Mouse (Mus musculus): ENCODE measurements around the gene Gm30191. TPM values are rescaled to one million over a fixed set of nuclear protein-coding genes. Genes with fewer than 3 reads are reported as not detected.

The Gm30191 gene
- polyA plus RNA-seq, 2 experiments: not detected

GRCm38 (mm10) chr4:134298626-134299497 lies 52.1 kb downstream of the Gm30191 start:
- no peak for DNase-seq (ENCODE audit: low read depth in 3 of 3, low spot score in 3 of 3)
- no peaks in the 10 kb centered on the region for H3K27me3 ChIP-seq (ENCODE audit: control insufficient read depth, insufficient read depth, low read length)
- no peak overlapping the region for H3K27ac ChIP-seq
- no peak overlapping the region for H3K4me2 ChIP-seq (ENCODE audit: low read depth)
- no peak overlapping the region for H3K9ac ChIP-seq (replicated peaks)
- no peaks in the 10 kb centered on the region for H3K36me3 ChIP-seq (replicated peaks; ENCODE audit: control insufficient read depth, insufficient read depth, low read depth)
- TF ChIP-seq EP300 (IDR thresholded peaks at IDR 0.05; ENCODE audit: low read depth) (no peak), CTCF (IDR thresholded peaks at IDR 0.05; ENCODE audit: low read depth) (no peak)
- H3K9me3 ChIP-seq (ENCODE audit: control insufficient read depth, low read length): no peaks in the 10 kb centered on the region
- no peak for ATAC-seq (ENCODE audit: insufficient read depth)
- no peaks in the 10 kb centered on the region for H3K4me1 ChIP-seq (replicated peaks; ENCODE audit: control insufficient read depth in 2 of 2, insufficient read depth in 2 of 2, low read length in 1 of 2)
- 56% methylated on average over 18 of the region's 19 CpGs for WGBS (ENCODE audit: insufficient replicate concordance)
- H3K4me3 ChIP-seq (ENCODE audit: insufficient read depth in 1 of 2, low read depth in 2 of 2, low read length in 2 of 2): no peak overlapping the region

- ATAC-seq (ENCODE audit: insufficient read depth) (no peak), DNase-seq (ENCODE audit: low read depth in 3 of 3, low spot score in 3 of 3) (no peak)
- H3K4me1 ChIP-seq (replicated peaks; ENCODE audit: control insufficient read depth in 2 of 2, insufficient read depth in 2 of 2, low read length in 1 of 2): no peaks in the 10 kb centered on the region
- WGBS (ENCODE audit: insufficient replicate concordance): 37% methylated on average over 4 of the region's 4 CpGs
- no peak overlapping the region for H3K9ac ChIP-seq (replicated peaks)
- H3K4me3 ChIP-seq (ENCODE audit: insufficient read depth in 1 of 2, low read depth in 2 of 2, low read length in 2 of 2): no peak overlapping the region
- no peak for TF ChIP-seq EP300 (IDR thresholded peaks at IDR 0.05; ENCODE audit: low read depth)
- TF ChIP-seq CTCF (IDR thresholded peaks at IDR 0.05; ENCODE audit: low read depth): no peak
- H3K27ac ChIP-seq: no peak overlapping the region
- no peaks in the 10 kb centered on the region for H3K36me3 ChIP-seq (replicated peaks; ENCODE audit: control insufficient read depth, insufficient read depth, low read depth)
- H3K9me3 ChIP-seq (ENCODE audit: control insufficient read depth, low read length): no peaks in the 10 kb centered on the region
- H3K27me3 ChIP-seq (ENCODE audit: control insufficient read depth, insufficient read depth, low read length): no peaks in the 10 kb centered on the region
- H3K4me2 ChIP-seq (ENCODE audit: low read depth): no peak overlapping the region
Observed at GRCm38 (mm10) chr4:134299498-134299810, 52.7 kb downstream of the Gm30191 start.

Other genes starting within 250 kb of the Gm30191 start
- gene Dhdds, start 246.0 kb upstream of the Gm30191 start, polyA plus RNA-seq (2012; rRNA removed): 10.5 and 13.3 TPM in 2 replicates
- gene Dhdds, start 246.0 kb upstream of the Gm30191 start, polyA plus RNA-seq (2014; fragmentation: Nextera tagmentation; extraction: Ambion mirVana): 16.8 and 17.8 TPM in 2 replicates
- gene Lin28a, start 228.1 kb upstream of the Gm30191 start, polyA plus RNA-seq (2012; rRNA removed): 0.70 and 0.95 TPM in 2 replicates
- 0.28 and 0.42 TPM in 2 replicates for gene Lin28a, start 228.1 kb upstream of the Gm30191 start, polyA plus RNA-seq (2014; fragmentation: Nextera tagmentation; extraction: Ambion mirVana)
- 0.03 and 0.06 TPM in 2 replicates for gene Zfp683, start 193.1 kb upstream of the Gm30191 start, polyA plus RNA-seq (2012; rRNA removed)
- gene Zfp683, start 193.1 kb upstream of the Gm30191 start, polyA plus RNA-seq (2014; fragmentation: Nextera tagmentation; extraction: Ambion mirVana): not detected in 2 replicates
- 0.23 TPM in 2 replicates for gene Crybg2, start 186.1 kb upstream of the Gm30191 start, polyA plus RNA-seq (2012; rRNA removed)
- gene Crybg2, start 186.1 kb upstream of the Gm30191 start, polyA plus RNA-seq (2014; fragmentation: Nextera tagmentation; extraction: Ambion mirVana): 0.42 and 0.67 TPM in 2 replicates
- gene Cd52, start 151.9 kb upstream of the Gm30191 start, polyA plus RNA-seq (2012; rRNA removed): 17.1 and 31.5 TPM in 2 replicates
- gene Cd52, start 151.9 kb upstream of the Gm30191 start, polyA plus RNA-seq (2014; fragmentation: Nextera tagmentation; extraction: Ambion mirVana): 31.0 and 36.7 TPM in 2 replicates
- 1.4 TPM in 2 replicates for gene Ubxn11, start 144.4 kb upstream of the Gm30191 start, polyA plus RNA-seq (2012; rRNA removed)
- 2.0 and 3.7 TPM in 2 replicates for gene Ubxn11, start 144.4 kb upstream of the Gm30191 start, polyA plus RNA-seq (2014; fragmentation: Nextera tagmentation; extraction: Ambion mirVana)
- gene Sh3bgrl3, start 118.1 kb upstream of the Gm30191 start, polyA plus RNA-seq (2012; rRNA removed): 70.8 and 79.9 TPM in 2 replicates
- 142 and 153 TPM in 2 replicates for gene Sh3bgrl3, start 118.1 kb upstream of the Gm30191 start, polyA plus RNA-seq (2014; fragmentation: Nextera tagmentation; extraction: Ambion mirVana)
- gene Cep85, start 59.8 kb upstream of the Gm30191 start, polyA plus RNA-seq (2012; rRNA removed): 14.2 and 16.9 TPM in 2 replicates
- 30.2 and 35.2 TPM in 2 replicates for gene Cep85, start 59.8 kb upstream of the Gm30191 start, polyA plus RNA-seq (2014; fragmentation: Nextera tagmentation; extraction: Ambion mirVana)
- gene Gm7534, start 43.9 kb upstream of the Gm30191 start, polyA plus RNA-seq (2012; rRNA removed): not detected in 2 replicates
- not detected in 2 replicates for gene Gm7534, start 43.9 kb upstream of the Gm30191 start, polyA plus RNA-seq (2014; fragmentation: Nextera tagmentation; extraction: Ambion mirVana)
- gene Catsper4, start 19.6 kb upstream of the Gm30191 start, polyA plus RNA-seq (2012; rRNA removed): not detected in 2 replicates
- gene Catsper4, start 19.6 kb upstream of the Gm30191 start, polyA plus RNA-seq (2014; fragmentation: Nextera tagmentation; extraction: Ambion mirVana): not detected in 2 replicates
- 0.05 and 0.06 TPM in 2 replicates for gene Cnksr1, start 8.5 kb upstream of the Gm30191 start, polyA plus RNA-seq (2012; rRNA removed)
- gene Cnksr1, start 8.5 kb upstream of the Gm30191 start, polyA plus RNA-seq (2014; fragmentation: Nextera tagmentation; extraction: Ambion mirVana): 0.35 TPM in 1 of 2 replicates, not detected in the other
- gene E130218I03Rik, start 3.3 kb upstream of the Gm30191 start, polyA plus RNA-seq (2012; rRNA removed): not detected in 2 replicates
- gene E130218I03Rik, start 3.3 kb upstream of the Gm30191 start, polyA plus RNA-seq (2014; fragmentation: Nextera tagmentation; extraction: Ambion mirVana): not detected in 2 replicates
- gene Zfp593, start 1.3 kb upstream of the Gm30191 start, polyA plus RNA-seq (2012; rRNA removed): 5.6 and 6.4 TPM in 2 replicates
- gene Zfp593, start 1.3 kb upstream of the Gm30191 start, polyA plus RNA-seq (2014; fragmentation: Nextera tagmentation; extraction: Ambion mirVana): 7.1 TPM in 2 replicates
- 0.77 and 1.1 TPM in 2 replicates for gene Grrp1, start 7.2 kb downstream of the Gm30191 start, polyA plus RNA-seq (2012; rRNA removed)
- gene Grrp1, start 7.2 kb downstream of the Gm30191 start, polyA plus RNA-seq (2014; fragmentation: Nextera tagmentation; extraction: Ambion mirVana): 0.40 and 0.55 TPM in 2 replicates
- gene Pdik1l, start 41.0 kb downstream of the Gm30191 start, polyA plus RNA-seq (2012; rRNA removed): 2.8 and 4.5 TPM in 2 replicates
- gene Pdik1l, start 41.0 kb downstream of the Gm30191 start, polyA plus RNA-seq (2014; fragmentation: Nextera tagmentation; extraction: Ambion mirVana): 11.7 and 12.4 TPM in 2 replicates
- 0.07 TPM in 1 of 2 replicates, not detected in the other for gene Trim63, start 68.2 kb downstream of the Gm30191 start, polyA plus RNA-seq (2012; rRNA removed)
- not detected in 2 replicates for gene Trim63, start 68.2 kb downstream of the Gm30191 start, polyA plus RNA-seq (2014; fragmentation: Nextera tagmentation; extraction: Ambion mirVana)
- 0.02 TPM in 1 of 2 replicates, not detected in the other for gene Slc30a2, start 96.2 kb downstream of the Gm30191 start, polyA plus RNA-seq (2012; rRNA removed)
- not detected in 2 replicates for gene Slc30a2, start 96.2 kb downstream of the Gm30191 start, polyA plus RNA-seq (2014; fragmentation: Nextera tagmentation; extraction: Ambion mirVana)
- 0.04 and 0.16 TPM in 2 replicates for gene Extl1, start 136.9 kb downstream of the Gm30191 start, polyA plus RNA-seq (2012; rRNA removed)
- 0.04 and 0.11 TPM in 2 replicates for gene Extl1, start 136.9 kb downstream of the Gm30191 start, polyA plus RNA-seq (2014; fragmentation: Nextera tagmentation; extraction: Ambion mirVana)
- gene Pafah2, start 149.4 kb downstream of the Gm30191 start, polyA plus RNA-seq (2012; rRNA removed): 3.9 and 4.3 TPM in 2 replicates
- gene Pafah2, start 149.4 kb downstream of the Gm30191 start, polyA plus RNA-seq (2014; fragmentation: Nextera tagmentation; extraction: Ambion mirVana): 4.3 and 5.4 TPM in 2 replicates
- 46.2 and 104 TPM in 2 replicates for gene Stmn1, start 221.4 kb downstream of the Gm30191 start, polyA plus RNA-seq (2012; rRNA removed)
- 404 and 464 TPM in 2 replicates for gene Stmn1, start 221.4 kb downstream of the Gm30191 start, polyA plus RNA-seq (2014; fragmentation: Nextera tagmentation; extraction: Ambion mirVana)
- 4.1 and 5.7 TPM in 2 replicates for gene Paqr7, start 249.8 kb downstream of the Gm30191 start, polyA plus RNA-seq (2012; rRNA removed)
- 1.9 and 2.3 TPM in 2 replicates for gene Paqr7, start 249.8 kb downstream of the Gm30191 start, polyA plus RNA-seq (2014; fragmentation: Nextera tagmentation; extraction: Ambion mirVana)

Data from liver, embryonic 14.5 days (tissue).